20 mouse cellular contexts compared by ENCODE assay signal in genomic region chr5:23126851-23127250, GRCm38 (mm10).
DNase-seq lines count a peak whose midpoint lies in the region; ATAC-seq and TF ChIP-seq lines count a peak whose summit lies in the region.
"Had no signal": no experiment of that assay in that cellular context is flagged by ENCODE, and none has a peak within 500 bp of the region (broad histone marks: within the 10 kb centered on the region; RNA-seq: fewer than 3 reads in every experiment).

No protein-coding gene starts in this region.

- H3K9ac ChIP-seq in midbrain, postnatal 0 days (replicated peaks; ENCODE audit: low read length, poor library complexity, severe bottlenecking) = no peak overlapping the region
- H3K9ac ChIP-seq in midbrain, embryonic 16.5 days (ENCODE audit: low read depth, low read length) = no peak overlapping the region
- H3K9ac ChIP-seq: embryonic facial prominence, embryonic 12.5 days; forebrain, embryonic 12.5 days; forebrain, postnatal 0 days; heart, embryonic 13.5 days; hindbrain, embryonic 12.5 days; intestine, embryonic 15.5 days; kidney, embryonic 15.5 days had no signal

- no peak for TF ChIP-seq POLR2A in cerebellum, adult 2 months (IDR thresholded peaks at IDR 0.05; ENCODE audit: borderline replicate concordance, insufficient read depth, low read length)

- ATAC-seq in midbrain, postnatal 0 days (ENCODE audit: low FRiP score) = no peak
- ATAC-seq in midbrain, embryonic 16.5 days = no peak
- ATAC-seq: forebrain, postnatal 0 days; intestine, embryonic 15.5 days had no signal

- no peaks in the 10 kb centered on the region for H3K36me3 ChIP-seq in midbrain, postnatal 0 days (ENCODE audit: insufficient read depth, low read length)
- H3K36me3 ChIP-seq in midbrain, embryonic 16.5 days (ENCODE audit: control insufficient read depth, insufficient read depth, low read length) = no peaks in the 10 kb centered on the region
- H3K36me3 ChIP-seq: embryonic facial prominence, embryonic 12.5 days; forebrain, embryonic 12.5 days; heart, embryonic 13.5 days; hindbrain, embryonic 12.5 days; intestine, embryonic 15.5 days; kidney, embryonic 15.5 days had no signal

- TF ChIP-seq CTCF in cerebellum, adult 2 months (IDR thresholded peaks at IDR 0.05; ENCODE audit: borderline replicate concordance, insufficient read depth, low read depth, low read length) = no peak
- TF ChIP-seq CTCF in midbrain, postnatal 0 days (IDR thresholded peaks at IDR 0.05) = no peak

- H3K4me1 ChIP-seq in cerebellum, adult 2 months (ENCODE audit: control insufficient read depth, insufficient read depth, low read length) = peaks cover 8% of the 10 kb centered on the region; the same call in 1 of the 2 replicates
- no peaks in the 10 kb centered on the region for H3K4me1 ChIP-seq in midbrain, postnatal 0 days (ENCODE audit: insufficient read depth, low read length)
- no peaks in the 10 kb centered on the region for H3K4me1 ChIP-seq in midbrain, embryonic 16.5 days (ENCODE audit: control insufficient read depth, insufficient read depth, low read length)
- H3K4me1 ChIP-seq: embryonic facial prominence, embryonic 12.5 days; forebrain, embryonic 12.5 days; heart, embryonic 13.5 days; hindbrain, embryonic 12.5 days; intestine, embryonic 15.5 days; kidney, embryonic 15.5 days had no signal

- H3K27ac ChIP-seq in cerebellum, adult 2 months (ENCODE audit: insufficient read depth, low read length) = no peak overlapping the region
- H3K27ac ChIP-seq in midbrain, postnatal 0 days (ENCODE audit: low read depth, low read length) = no peak overlapping the region
- H3K27ac ChIP-seq in midbrain, embryonic 16.5 days (ENCODE audit: low read length) = no peak overlapping the region
- H3K27ac ChIP-seq: embryonic facial prominence, embryonic 12.5 days; forebrain, embryonic 12.5 days; heart, embryonic 13.5 days; hindbrain, embryonic 12.5 days; intestine, embryonic 15.5 days; kidney, embryonic 15.5 days had no signal

- H3K27me3 ChIP-seq in cerebellum, adult 2 months (ENCODE audit: control insufficient read depth, insufficient read depth, low read length) = no peaks in the 10 kb centered on the region
- H3K27me3 ChIP-seq in midbrain, postnatal 0 days (ENCODE audit: insufficient read depth, low read length) = no peaks in the 10 kb centered on the region
- H3K27me3 ChIP-seq in midbrain, embryonic 16.5 days (ENCODE audit: control insufficient read depth, insufficient read depth, low read depth, low read length) = no peaks in the 10 kb centered on the region
- H3K27me3 ChIP-seq: CH12.LX; embryonic facial prominence, embryonic 12.5 days; forebrain, embryonic 12.5 days; heart, embryonic 13.5 days; hindbrain, embryonic 12.5 days; intestine, embryonic 15.5 days; kidney, embryonic 15.5 days had no signal

- no peak overlapping the region for H3K4me2 ChIP-seq in midbrain, postnatal 0 days (ENCODE audit: low read depth, low read length, poor library complexity, severe bottlenecking)
- H3K4me2 ChIP-seq in midbrain, embryonic 16.5 days (ENCODE audit: low read length) = no peak overlapping the region
- H3K4me2 ChIP-seq: embryonic facial prominence, embryonic 12.5 days; forebrain, embryonic 12.5 days; heart, embryonic 13.5 days; hindbrain, embryonic 12.5 days; intestine, embryonic 15.5 days; kidney, embryonic 15.5 days had no signal

- H3K4me3 ChIP-seq in cerebellum, adult 2 months (replicated peaks; ENCODE audit: insufficient read depth, low read depth, low read length) = no peak overlapping the region
- H3K4me3 ChIP-seq in midbrain, postnatal 0 days (ENCODE audit: low read depth, low read length) = no peak overlapping the region
- no peak overlapping the region for H3K4me3 ChIP-seq in midbrain, embryonic 16.5 days (ENCODE audit: low read depth, low read length)
- H3K4me3 ChIP-seq: embryonic facial prominence, embryonic 12.5 days; forebrain, embryonic 12.5 days; heart, embryonic 13.5 days; hindbrain, embryonic 12.5 days; intestine, embryonic 15.5 days; kidney, embryonic 15.5 days had no signal

- H3K9me3 ChIP-seq in midbrain, postnatal 0 days (ENCODE audit: low read length) = no peaks in the 10 kb centered on the region
- 0 out of 2 replicates have a peak, but pooled peaks cover 3% of the 10 kb centered on the region for H3K9me3 ChIP-seq in midbrain, embryonic 16.5 days (replicated peaks; ENCODE audit: control insufficient read depth, low read length, poor library complexity, severe bottlenecking)
- H3K9me3 ChIP-seq: forebrain, embryonic 12.5 days; heart, embryonic 13.5 days; hindbrain, embryonic 12.5 days; intestine, embryonic 15.5 days; kidney, embryonic 15.5 days had no signal

- WGBS in cerebellum, adult 2 months = 3% methylated on average over 2 of the region's 2 CpGs
- WGBS in midbrain, postnatal 0 days = 26% methylated on average over 2 of the region's 2 CpGs
- WGBS in midbrain, embryonic 16.5 days = 23% methylated on average over 2 of the region's 2 CpGs

- peak; percentile 13 to 64 for DNase-seq in cerebellum, adult 2 months
- DNase-seq in cerebellum, postnatal 4 days (ENCODE audit: low spot score in 2 of 2) = no peak
- DNase-seq in midbrain, postnatal 0 days (ENCODE audit: low spot score) = peak; percentile 37
- peak; percentile 61 for DNase-seq in cerebellum, postnatal 10 days
- no peak for DNase-seq in urinary bladder, postnatal 25 days (ENCODE audit: low spot score)
- DNase-seq in spleen, adult 12 weeks (ENCODE audit: low spot score) = no peak
- DNase-seq: adrenal gland, adult 2 months; adrenal gland, postnatal 25 days; forebrain, postnatal 0 days; gastrocnemius, postnatal 25 days; heart, postnatal 36 days; kidney, adult 18-20 months had no signal

Comparison
In these comparisons a context has a peak if more than half of its experiments do, and no peak if none do; other contexts are left out.
1. DNase-seq: peak in cerebellum, adult 2 months (2 of 2), midbrain, postnatal 0 days (single experiment) and cerebellum, postnatal 10 days (2 of 2); none in cerebellum, postnatal 4 days (0 of 2), urinary bladder, postnatal 25 days (single experiment) and spleen, adult 12 weeks (single experiment).